Mouse (Mus musculus) lung, postnatal 10 days (tissue): ENCODE results near the gene Ogfr.

ENCODE experiments used
- DNase-seq: peaks from one replicate; pipeline ENCODE4 v3.0.0; 2021

Gene Ogfr

DNA sequence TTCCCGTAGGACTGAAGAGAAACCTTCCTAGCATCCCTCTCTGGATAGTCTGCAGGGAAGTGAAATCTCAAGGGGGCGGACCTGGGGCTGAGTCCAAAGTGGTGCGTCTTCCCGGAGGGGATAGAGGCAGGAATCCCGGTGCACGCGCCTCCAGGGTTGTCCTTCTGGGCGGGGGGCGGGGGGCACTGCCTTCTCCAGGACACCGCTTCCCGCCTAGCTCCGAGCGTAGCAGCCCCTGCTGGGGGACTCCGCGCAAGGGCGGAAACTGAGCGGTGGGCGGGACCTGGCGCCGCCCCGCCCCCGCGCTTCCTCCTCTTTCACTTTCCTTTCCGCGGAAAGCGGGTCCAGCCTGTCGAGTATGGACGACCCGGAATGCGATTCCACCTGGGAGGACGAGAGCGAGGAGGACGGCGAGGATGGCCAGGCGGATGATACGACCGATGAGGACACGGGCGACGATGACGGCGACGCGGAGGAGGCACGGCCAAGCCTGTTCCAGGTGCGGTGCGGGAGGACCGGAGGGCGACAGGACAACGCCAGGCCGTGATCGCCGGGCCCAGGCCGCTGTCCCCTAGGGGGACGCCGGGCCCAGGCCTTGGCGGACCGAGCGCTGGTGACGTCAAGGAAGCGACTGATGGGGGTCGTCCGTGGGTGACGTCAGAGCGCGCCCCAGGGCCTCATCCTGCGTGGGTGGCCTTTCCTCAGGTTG lies at the start of gene Ogfr:
TSS of gene Ogfr (plus strand) at position 123 of the 709 bp plus-strand sequence.
- peak; percentile 88 for DNase-seq

DNA sequence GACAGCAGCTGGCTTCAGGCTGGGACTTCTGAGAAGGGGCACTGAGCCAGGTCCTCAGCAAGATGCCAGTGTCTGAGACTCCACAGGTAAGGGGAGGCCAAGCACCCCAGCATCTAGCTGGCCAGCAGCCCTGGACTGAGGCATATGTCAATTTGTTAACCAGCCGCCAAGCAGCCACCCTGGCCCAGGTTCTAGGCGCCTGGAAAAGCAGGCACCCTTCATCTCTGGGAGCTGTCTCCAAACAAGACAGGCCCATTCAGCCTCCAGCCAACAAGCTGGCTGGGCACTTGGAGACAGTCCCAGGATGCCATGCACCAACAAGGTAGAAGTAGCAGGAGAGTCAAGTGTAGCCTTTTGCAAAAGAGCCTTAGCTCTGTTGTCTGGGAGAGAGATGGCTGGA lies 45.4 kb upstream of the Ogfr start:
- DNase-seq: no peak

DNA sequence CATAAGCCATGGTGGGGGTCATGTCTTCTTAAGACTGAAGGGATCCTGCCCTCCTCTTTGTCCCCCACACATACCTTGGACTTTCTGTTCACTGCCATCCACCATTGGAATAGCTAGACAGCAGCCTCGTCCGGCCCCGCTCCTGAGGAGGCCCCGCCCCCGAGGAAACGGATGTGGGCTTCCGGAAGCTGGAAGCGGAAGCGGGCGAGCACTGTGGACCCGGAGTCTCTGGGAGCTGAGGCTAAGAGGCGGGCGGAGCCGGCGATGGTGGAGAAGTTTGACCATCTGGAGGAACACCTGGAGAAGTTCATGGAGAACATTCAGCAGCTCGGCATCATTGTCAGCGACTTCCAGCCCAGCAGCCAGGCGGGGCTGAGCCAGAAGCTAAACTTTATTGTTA lies 44.0 kb upstream of the Ogfr start:
- DNase-seq: no peak

DNA sequence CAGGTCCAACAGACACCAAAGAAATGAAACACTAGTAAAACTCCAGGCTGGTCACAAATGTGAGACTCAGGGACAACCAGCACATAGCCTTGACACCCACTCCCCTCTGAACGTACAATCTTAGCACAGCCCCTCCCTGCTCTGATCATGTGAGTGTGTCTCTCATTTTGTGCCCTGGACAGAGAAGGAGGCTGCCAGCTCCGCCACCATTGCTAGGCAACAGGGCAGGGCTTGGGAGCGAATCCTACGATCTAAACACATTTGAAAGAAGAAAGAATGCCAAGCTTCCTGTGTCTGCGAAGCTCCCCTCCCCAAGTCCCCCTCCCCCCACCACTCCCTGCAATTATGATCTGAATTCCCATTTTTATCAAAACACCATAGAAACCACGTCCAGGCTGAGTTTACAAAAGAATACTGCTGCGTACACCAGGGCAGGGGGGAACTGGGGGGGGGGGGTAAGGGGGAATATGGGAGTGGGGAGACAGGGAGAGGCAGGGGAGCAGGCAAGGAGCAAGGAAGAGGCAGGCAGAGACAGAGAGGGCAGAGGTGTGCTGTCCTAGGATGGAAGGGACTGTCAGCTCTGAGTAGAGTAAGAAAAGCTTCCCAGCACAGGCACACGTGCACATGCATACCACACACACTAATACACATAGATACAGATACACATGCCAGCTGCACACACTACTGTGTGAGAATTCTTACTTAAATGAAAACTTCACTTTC lies 41.5 kb upstream of the Ogfr start:
- DNase-seq: peak; percentile 6

DNA sequence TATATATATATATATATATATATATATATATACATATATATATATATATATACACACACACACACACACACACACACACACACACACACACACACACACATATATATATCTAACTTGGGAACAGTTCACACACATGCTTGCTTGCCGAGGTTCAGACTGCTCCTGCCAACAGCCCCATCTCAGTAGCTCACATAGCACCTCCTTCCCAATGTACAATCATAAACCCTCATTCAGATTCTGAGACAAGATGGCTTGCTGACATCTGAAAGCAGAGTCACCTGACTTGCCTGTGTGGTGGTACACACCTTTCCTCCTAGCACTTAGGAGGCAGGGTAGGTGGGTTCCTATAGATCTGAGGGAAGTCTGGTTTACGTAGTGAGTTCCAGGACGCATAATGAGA lies 36.7 kb upstream of the Ogfr start:
- no peak for DNase-seq

DNA sequence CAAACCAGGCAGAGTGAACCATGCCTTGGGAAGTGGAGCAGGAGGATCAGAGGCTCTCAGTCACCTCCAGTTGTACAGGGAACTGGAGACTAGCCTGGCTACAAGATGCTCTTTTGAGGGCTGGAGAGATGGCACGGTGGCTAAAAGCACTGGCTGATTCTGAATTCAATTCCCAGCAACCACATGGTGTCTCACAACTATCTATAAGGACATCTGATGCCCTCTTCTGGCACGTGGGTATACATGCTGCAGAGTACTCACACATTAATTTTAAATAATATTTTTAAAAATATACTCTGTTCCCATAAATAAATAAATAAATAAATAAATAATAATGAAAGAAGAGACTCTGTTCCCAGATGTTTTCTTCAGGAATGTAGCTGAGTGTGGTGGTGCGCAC lies 33.8 kb upstream of the Ogfr start:
- no peak for DNase-seq

DNA sequence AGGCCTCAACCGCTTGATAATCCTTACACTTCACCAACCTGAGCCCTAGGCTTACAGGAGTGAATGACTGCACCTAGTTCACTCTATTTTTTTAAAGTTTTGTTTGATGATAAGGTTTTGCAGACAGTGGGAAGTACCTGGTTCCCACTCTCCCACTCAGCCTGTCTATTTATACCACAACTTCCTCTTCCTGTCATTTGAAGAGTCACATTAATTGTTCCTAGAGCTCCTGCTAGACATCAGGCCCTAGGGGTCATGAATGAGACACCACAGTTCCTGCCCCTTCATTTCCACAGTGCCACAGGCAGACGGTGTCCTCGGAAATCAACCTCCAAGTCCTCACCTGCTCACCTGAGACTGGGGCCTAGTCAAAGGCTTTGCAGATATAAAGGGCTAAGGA lies 32.6 kb upstream of the Ogfr start:
- no peak for DNase-seq

DNA sequence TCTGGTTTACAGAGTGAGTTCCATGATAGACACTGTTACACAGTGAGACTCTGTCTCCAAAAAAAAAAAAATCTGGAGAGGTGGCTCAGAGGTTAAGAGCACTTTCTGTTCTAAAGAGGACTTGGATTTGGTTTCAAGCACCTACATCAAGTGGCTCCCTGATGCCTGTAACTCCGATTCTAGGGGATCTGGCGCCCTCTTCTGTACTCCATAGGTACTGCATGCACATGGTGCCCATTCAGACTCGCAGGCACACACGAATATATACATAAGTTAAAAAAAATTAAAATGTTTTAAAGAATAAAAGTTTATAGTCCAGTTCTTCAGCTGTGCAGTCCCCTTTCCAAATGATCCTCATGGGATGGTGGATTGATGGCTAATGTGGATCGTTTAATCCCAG lies 28.8 kb upstream of the Ogfr start:
- DNase-seq: no peak

DNA sequence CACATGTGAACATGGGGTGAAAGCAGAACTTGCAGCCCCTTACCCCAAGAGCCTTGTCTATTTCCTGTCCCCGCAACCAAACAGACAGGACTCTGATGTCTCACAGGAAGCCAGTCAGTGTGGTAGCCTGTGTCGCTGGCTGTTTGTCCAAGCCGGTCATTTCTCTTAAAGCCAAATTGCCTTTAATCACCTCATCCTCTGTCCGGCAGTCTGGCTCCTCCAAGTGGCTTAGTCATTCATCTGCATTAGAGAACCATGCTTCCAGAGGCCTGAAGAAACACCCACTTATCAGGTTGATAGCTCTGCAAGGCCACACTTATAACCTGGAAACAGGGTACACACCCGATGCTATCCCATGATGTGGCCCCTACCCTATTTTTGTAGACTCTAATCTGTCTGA lies 26.9 kb upstream of the Ogfr start:
- no peak for DNase-seq

DNA sequence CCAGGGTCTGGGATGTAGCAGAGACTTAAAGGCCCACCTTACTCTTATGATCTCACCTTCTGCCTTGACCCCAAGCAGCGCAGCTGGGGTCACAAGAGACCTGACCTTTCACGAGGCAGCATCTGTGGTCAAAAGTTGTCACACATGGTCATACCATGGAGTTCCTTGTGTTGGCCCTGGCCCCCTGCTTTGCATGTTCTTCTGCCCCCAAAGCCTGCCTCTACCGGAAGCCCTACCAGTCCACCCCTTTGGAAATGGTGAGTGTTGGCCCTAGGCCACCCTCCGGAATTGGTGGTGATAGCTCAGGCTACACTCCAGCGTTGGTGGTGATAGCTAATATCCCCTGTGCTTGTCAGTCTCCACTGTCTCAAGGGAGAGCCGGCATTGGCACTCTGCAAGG lies 25.7 kb upstream of the Ogfr start:
- no peak for DNase-seq

DNA sequence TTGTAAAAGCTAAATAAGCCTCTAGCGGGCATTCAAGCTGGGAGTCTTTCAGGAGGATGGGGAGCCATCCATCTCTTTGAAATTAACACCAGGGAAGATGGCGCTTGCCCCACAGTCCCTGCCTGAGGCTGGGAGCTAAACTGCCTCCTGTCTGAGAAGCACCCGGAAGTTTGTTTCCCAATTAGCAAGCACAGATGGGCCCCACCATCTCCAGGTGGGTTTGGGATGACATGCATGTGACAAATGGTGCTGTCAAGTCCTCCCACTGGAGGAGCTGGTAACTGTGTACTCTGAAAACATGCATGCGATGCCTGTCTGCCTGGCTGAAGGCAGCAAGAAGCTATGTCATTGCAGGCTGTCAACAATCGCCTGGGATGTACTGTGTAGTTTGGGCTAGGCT lies 25.2 kb upstream of the Ogfr start:
- DNase-seq: no peak

DNA sequence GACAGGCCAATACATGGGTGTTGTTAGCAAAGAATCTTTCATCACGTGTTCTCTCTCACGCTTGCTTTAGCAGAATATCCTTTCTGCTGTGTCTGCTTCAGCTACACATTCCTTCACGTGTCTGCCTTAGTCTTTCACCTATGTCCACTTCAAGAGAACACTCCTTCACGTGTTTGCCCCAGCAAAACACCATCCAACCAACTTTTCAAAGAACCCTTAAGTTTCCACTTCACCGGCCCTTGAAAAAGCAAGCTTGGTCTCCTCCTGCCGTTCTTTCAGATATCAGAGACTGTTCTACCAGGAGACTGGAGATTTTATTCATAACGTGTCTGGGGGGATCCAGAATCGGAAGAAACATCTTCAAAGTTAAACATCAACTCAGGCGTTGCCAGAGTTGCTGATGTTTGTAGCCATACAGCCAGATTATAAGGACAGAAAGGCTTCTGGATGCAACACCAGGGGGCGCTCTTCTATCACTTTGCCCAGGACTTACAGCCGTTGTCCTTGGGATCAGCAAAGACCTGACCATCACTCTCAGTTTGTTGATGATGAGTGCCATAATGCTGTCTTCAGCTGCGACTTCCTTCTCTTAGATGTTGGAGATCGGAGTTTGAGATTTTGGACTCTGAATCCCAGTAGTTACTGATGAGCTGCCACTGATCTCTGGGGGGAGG lies 22.7 kb upstream of the Ogfr start:
- peak; percentile 71 for DNase-seq

DNA sequence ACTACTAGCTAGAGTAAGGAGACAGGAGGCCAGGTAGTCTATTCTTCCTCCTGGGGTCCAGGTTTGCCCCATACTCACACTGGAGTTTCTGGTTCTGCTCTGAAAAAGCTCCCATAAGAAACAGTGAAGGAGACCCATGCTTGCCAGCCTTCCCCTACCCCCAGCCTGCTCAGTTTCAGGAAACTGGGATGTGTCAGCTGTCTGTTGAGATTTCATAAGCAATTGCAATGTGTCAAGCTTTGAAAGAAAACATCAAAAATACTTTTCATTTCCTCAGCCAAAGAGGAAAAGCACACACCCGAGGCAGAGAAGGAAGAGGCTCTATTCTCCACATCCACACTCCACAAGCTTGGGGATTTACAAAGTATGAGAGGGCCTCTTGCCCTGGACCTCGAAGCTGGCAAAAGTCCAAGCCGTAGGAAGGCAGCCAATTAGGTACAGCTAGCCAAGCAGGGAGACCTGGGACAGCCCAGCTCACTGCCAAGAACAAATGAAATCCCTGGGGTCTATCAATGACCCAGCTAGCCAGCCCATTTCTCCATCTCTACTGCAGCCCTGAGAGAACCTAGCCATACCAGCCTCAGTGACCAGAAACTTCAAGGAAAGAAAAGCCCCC lies 19.9 kb upstream of the Ogfr start:
- peak; percentile 63 for DNase-seq

DNA sequence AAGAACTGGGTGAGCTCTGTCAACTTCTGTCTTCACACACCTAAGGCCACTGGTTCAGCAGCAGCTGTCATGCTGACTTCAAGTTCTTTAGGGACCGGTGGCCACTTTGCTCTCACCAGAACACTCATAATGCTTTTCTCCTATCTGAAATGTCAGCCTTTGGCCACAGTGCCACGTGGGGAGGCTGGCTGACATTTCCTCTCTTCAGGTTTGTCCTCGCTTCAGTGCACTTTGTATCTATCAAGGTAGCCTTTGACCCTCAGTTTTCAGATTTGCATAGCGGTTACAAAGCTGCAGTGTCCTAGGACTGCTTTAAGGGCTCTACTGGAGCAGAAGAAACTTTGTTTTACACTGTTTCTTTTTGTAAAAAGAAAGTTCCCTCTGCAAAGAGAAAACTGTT lies 12.6 kb upstream of the Ogfr start:
- no peak for DNase-seq

DNA sequence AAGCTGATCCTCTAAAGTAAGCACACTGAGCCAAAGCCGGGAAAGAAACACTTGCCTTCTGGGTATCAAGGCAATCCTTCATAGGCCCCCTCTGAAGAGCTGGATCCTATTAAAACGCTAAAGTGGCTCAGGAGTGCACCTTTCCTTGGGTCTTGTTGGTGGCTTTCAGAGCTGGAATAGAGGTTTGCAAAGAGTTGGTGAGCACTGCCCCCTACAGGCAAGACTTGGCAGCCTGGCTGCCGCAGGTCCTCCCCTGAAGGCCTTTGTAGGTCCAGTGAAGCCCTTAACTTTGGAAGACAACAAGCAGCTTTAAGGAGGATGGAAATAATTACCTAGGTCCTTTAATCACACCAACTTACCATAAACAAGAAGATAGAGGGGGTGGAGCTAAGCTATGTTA lies 10.4 kb upstream of the Ogfr start:
- peak; percentile 80 for DNase-seq

DNA sequence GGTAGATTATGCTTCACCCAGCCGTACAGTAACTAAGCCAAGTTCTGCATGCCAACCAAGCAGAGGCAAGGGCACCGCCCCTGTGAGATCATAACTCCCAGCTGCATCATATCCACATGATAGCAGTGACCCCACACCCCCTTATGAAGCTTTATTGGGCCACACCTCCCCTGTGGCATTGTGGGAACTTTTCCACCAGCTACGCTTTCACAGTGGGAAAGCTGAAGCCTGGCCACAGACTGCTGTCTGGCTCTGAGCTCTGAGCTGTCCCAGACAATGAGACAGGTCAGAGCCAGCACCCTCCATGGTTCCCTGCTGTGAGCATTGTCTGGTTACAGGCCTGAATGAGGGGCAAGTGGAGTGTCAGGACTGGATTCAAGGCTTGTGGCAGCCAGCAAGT lies 8.0 kb upstream of the Ogfr start, which contains the start of gene Mrgbp:
TSS of gene Mrgbp (plus strand) at position 303 of the 400 bp plus-strand sequence.
- peak; percentile 72 for DNase-seq

DNA sequence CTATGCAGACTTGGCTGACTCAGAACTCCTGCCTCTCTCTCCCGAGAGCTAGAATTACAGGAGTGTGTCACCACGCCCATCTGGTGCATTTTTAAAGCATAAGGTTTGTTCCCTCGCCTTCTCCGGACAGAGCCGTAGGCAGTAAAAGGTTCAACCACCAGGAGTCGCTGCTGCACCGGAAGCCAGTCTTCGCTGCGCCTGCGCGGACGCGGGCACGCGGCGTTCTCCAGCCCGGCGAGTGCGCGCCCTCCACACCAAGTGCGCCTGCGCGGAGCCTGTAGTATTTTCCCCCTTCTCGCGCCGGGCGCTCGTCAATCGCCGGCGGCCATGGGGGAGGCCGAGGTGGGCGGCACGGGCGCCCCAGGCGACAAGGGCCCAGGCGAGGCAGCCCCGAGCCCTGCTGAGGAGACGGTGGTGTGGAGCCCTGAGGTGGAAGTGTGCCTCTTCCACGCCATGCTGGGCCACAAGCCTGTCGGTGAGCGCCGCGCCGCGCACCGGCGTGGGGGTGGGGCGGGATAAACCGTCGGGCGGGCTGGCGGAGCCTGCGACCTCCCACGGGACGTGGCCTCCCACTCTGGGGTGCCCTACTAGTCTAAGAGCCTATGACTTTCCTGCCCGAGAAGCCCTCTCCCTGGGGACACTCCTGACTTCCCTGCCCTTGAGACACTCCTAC lies 6.4 kb upstream of the Ogfr start:
- peak; percentile 97 for DNase-seq

DNA sequence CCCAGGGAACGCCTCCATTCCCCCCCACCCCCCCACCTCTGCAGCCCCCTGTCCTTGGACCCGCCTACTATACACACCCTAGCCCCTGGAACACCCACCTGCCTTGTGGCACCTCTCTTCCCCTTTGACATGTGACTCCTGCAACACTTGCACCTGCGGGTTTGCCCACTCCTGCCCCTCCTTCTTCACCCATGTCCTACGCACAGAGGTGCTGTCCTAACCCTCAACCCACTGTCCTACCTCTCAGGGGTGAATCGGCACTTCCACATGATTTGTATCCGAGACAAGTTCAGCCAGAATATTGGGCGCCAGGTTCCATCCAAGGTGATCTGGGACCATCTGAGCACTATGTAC lies 5.9 kb upstream of the Ogfr start:
- DNase-seq: no peak

DNA sequence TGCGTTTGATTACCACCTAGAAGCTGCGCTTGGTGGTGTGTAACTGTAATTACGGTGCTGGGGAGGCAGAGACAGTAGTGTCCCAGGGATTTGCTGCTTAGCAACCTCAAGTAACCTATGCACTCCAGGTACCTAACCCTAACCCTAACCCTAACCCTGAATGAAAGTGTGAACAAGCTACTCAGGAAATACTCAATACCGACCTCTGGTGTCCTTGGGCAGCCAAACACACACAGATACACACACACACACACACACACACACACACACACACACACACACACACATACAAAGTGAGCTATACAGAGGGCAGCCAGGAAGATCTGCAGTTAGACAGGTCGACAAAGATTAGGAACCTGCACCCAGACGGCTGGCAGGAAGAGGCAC lies 316 bp upstream of the Ogfr start:
- no peak for DNase-seq

DNA sequence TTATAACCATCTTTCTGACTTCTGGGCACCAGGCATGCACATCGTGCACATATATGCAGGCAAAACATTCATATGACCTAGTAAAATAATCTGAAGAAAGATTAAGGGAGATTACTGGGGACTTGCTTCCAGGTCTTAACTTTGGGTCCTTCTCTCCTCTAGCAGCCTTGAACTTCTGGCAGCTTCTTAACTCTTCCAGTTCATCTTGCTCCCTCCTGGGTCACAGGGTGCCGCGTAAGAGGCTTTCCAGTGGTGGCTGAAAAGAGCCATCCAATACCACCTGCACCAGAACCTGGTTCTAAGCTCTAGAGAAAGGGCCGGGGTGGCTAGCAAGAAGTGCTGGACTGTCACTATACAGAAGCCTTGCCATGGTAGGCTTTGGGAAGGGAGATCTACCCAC lies 8.4 kb downstream of the Ogfr start, which contains the start of gene Col9a3:
TSS of gene Col9a3 (plus strand) at position 301 of the 400 bp plus-strand sequence.
- DNase-seq: no peak

DNA sequence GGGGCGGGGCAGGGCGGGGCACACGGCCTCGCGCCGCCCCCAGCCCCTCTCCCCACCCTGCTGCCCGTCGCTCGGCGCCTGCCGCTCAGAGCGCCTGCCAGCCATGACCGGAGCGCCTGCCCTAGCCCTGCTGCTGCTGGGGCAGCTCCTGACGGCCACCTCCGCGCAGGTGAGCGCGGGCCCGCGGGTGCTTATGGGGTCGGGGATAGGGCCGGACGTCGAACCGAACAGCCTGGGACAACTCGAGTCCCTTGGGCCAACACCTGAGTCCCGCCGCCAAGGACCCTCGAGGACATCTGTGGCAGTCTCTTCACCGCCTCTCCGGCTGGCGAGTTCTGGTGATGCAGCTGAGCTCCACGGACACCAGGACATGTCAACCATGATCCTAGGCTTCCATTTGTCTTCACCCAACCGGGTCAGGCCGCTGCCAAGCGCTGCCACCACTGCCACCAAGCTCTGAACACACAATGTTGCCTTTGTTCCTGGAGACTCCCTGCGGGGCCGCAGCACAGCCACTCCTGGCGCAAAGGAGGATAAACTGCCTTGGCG lies 9.2 kb downstream of the Ogfr start:
- no peak for DNase-seq

DNA sequence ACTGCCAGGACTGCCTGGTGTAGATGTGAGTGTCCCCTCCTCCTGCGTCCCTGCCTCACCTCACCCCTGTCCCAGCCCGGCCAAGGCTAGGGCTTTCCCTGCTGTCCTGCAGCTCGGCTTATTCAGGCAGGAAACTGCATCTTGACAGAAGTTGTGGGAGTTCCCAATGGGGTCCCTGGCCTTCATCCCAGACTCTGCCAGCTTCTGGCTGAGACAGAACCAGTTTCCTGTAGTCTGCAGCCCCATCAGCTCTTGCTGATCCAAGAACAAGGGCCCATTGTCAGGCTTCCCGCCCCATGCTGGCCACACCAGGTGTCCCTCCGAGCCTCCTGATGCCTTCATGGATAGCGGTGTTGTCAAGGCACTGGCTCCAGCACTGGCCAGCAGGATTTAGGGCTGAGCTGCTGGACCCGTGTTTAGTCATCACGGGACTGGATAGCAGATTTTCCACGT lies 11.6 kb downstream of the Ogfr start:
- DNase-seq: peak; percentile 37

DNA sequence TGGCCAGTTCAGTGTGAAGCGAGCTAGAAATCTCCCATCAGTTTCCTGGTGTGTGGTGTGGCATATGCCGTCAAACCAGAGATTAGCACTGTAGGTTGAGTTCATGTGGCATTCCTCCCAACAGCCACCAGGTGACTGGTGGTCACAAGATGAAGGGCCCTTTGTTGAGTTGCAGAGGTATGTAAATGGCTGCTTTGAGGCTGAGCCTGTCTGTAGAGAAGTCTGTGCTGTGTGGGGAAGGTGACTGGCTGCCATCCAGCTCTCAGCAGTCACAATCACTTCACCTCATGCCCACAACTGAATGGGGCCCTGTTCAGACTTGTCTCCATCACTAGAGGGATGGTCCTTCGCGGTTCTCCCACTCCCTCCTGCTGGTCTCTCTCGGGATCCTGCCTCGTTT lies 15.7 kb downstream of the Ogfr start:
- DNase-seq: no peak
